Mouse (Mus musculus) lung, postnatal 0 days (tissue): ENCODE measurements around the gene Nlrc5.

Source experiments
- CTCF ChIP-seq: IDR thresholded peaks from 2 replicates; pipeline ENCODE4 v1.5.1; 2016; ENCODE audit warnings: antibody characterized with exemption, mild to moderate bottlenecking
- EP300 ChIP-seq: IDR thresholded peaks from 2 replicates; pipeline ENCODE4 v1.6.1; 2016; ENCODE audit warnings: antibody characterized with exemption, mild to moderate bottlenecking, control low read depth

GRCm38 (mm10) chr8:94482051-94482450, 47.9 kb downstream of the Nlrc5 start:
- TF ChIP-seq EP300 (no peak), CTCF (no peak)
